Mouse (Mus musculus) heart, postnatal 0 days (tissue): ENCODE measurements around the gene Lingo2. TPM values are rescaled to one million over a fixed set of nuclear protein-coding genes. Genes with fewer than 3 reads are reported as not detected.

Experiments
- ATAC-seq: fragments of 200-750 bp; cut with Nextera tagmentation; 2 replicates; pipeline ENCODE4 v1.8.0; 2017; ENCODE audit warnings: low read depth, moderate number of reproducible peaks, moderate library complexity; ENCODE audit not compliant: insufficient read depth
- DNase-seq: peaks from one replicate; pipeline ENCODE4 v3.0.0-alpha.2; 2016; ENCODE audit warnings: low spot score
- H3K27ac ChIP-seq: fragments of 300-500 bp; sonication (generic); 2 replicates; pipeline ENCODE4 v1.5.1; 2014; ENCODE audit warnings: low read depth, mild to moderate bottlenecking
- H3K27me3 ChIP-seq: fragments of 300-500 bp; sonication (generic); 2 replicates; pipeline ENCODE4 v1.6.1; 2014; ENCODE audit warnings: low read length, mixed read lengths; ENCODE audit not compliant: control insufficient read depth, insufficient read depth
- H3K36me3 ChIP-seq: fragments of 300-500 bp; sonication (generic); replicated peaks from 2 replicates; pipeline ENCODE4 v1.6.1; 2014; ENCODE audit warnings: low read length, mixed read lengths; ENCODE audit not compliant: control insufficient read depth, insufficient read depth
- H3K4me1 ChIP-seq: fragments of 300-500 bp; sonication (generic); 2 replicates; pipeline ENCODE4 v1.6.1; 2014; ENCODE audit warnings: antibody characterized with exemption; ENCODE audit not compliant: control insufficient read depth, insufficient read depth
- H3K4me2 ChIP-seq: fragments of 300-500 bp; sonication (generic); 2 replicates; pipeline ENCODE4 v1.6.1; 2014; ENCODE audit warnings: low read depth, mild to moderate bottlenecking, low read length, moderate library complexity
- H3K4me3 ChIP-seq: fragments of 300-500 bp; sonication (generic); 2 replicates; pipeline ENCODE4 v1.5.1; 2014; ENCODE audit warnings: low read depth, low read length
- H3K9ac ChIP-seq: fragments of 300-500 bp; sonication (generic); replicated peaks from 2 replicates; pipeline ENCODE4 v1.6.1; 2014; ENCODE audit warnings: low read depth, low read length, mixed read lengths
- H3K9me3 ChIP-seq: fragments of 300-500 bp; sonication (generic); replicated peaks from 2 replicates; pipeline ENCODE4 v1.6.1; 2016; ENCODE audit warnings: low read length; ENCODE audit not compliant: control insufficient read depth
- CTCF ChIP-seq: IDR thresholded peaks from 2 replicates; pipeline ENCODE4 v1.5.1; 2016; ENCODE audit warnings: antibody characterized with exemption, control low read depth, low read depth
- EP300 ChIP-seq: IDR thresholded peaks from 2 replicates; pipeline ENCODE4 v1.6.1; 2016; ENCODE audit warnings: antibody characterized with exemption, low read depth
- WGBS: fragments of 180-500 bp; shearing (Covaris S2); extraction: QIAGEN DNeasy Blood & Tissue Kit; methylation state at CpG from one replicate; pipeline ENCODE4 v1.1.7; 2014; 5-methylcytosine and 5-hydroxymethylcytosine counted together
- polyA plus RNA-seq: library from polyadenylated mRNA; unstranded; fragments of >200 nt; fragmentation: Nextera tagmentation; extraction: Ambion mirVana; gene quantifications from 2 replicates; pipeline ENCODE4 v1.2.1, GENCODE M21; 2015
- total RNA-seq: library from RNA; depleted of rRNA; stranded (reverse); fragments of >200 nt; gene quantifications from 2 replicates; pipeline ENCODE4 v1.2.3, GENCODE M21; 2014; ENCODE audit warnings: low replicate concordance

Lingo2 gene
- total and polyA plus RNA-seq, 2 experiments from 2014 or later = 0.12 TPM; not detected in 1

DNA sequence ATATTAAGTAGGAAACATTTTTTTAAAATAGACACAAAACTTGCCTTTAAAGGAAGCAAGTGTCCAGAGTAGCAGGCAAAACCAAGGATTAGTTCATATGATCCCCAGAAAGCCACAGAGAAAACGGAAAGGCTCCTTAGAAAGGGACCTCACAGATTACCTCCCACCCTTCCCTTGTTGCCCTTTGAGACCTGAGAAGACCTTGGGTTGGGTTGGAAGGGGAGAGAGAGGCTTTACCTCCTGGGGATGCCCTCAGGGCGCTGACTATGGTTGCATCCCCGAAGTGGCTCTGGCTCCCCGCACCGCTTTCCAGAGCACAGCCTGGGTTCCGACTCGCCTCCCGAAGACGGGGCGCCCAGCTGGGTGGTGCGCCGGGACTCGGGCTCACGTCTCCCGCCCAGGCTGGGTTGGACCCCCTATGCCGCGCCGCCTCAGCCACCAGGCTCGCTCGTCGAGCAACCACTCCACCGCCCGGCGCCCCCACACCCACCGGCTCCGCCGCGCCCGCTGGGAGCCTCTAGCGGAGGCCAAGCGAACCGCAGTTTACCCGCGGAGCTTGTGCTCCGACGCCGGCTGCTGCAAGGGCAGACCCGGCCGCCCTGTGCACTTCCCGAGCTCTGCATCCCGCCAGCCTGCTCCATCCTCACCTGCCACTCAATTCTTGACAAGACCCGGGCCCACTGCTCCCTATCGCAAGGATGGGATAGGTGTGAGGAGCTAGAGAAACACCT is 1.4 kb downstream of the Lingo2 start:
- peaks cover 56% of the 10 kb centered on the region for H3K27me3 ChIP-seq
- no peaks in the 10 kb centered on the region for H3K4me1 ChIP-seq
- H3K4me3 ChIP-seq = peak overlapping the region; percentile 52
- TF ChIP-seq EP300 (no peak), CTCF (peak; percentile 49)
- ATAC-seq (peak; percentile 72), DNase-seq (peak; percentile 11)
- H3K27ac ChIP-seq = no peak overlapping the region
- H3K36me3 ChIP-seq = no peaks in the 10 kb centered on the region
- no peaks in the 10 kb centered on the region for H3K9me3 ChIP-seq
- 1% methylated on average over 38 of the region's 43 CpGs for WGBS
- H3K9ac ChIP-seq = no peak overlapping the region
- H3K4me2 ChIP-seq = peak overlapping the region; percentile 86

GRCm38 (mm10) chr4:36890810-36891209 is 60.7 kb downstream of the Lingo2 start:
- Histone ChIP-seq H3K9me3 (no peaks in the 10 kb centered on the region), H3K9ac (no peak overlapping the region), H3K36me3 (no peaks in the 10 kb centered on the region), H3K4me2 (no peak overlapping the region), H3K4me1 (no peaks in the 10 kb centered on the region), H3K27ac (no peak overlapping the region), H3K27me3 (no peaks in the 10 kb centered on the region), H3K4me3 (no peak overlapping the region)
- ATAC-seq = no peak
- no peak for DNase-seq
- WGBS = 69% methylated on average over 1 of the region's 1 CpGs
- TF ChIP-seq EP300 = no peak
- TF ChIP-seq CTCF = no peak

- H3K4me1 ChIP-seq = no peaks in the 10 kb centered on the region
- no peak overlapping the region for H3K4me2 ChIP-seq
- H3K9ac ChIP-seq = no peak overlapping the region
- 70% methylated on average over 3 of the region's 3 CpGs for WGBS
- DNase-seq (no peak), ATAC-seq (no peak)
- H3K27ac ChIP-seq = no peak overlapping the region
- no peaks in the 10 kb centered on the region for H3K27me3 ChIP-seq
- no peak for TF ChIP-seq EP300
- no peak for TF ChIP-seq CTCF
- no peaks in the 10 kb centered on the region for H3K9me3 ChIP-seq
- no peak overlapping the region for H3K4me3 ChIP-seq
- H3K36me3 ChIP-seq = no peaks in the 10 kb centered on the region
These were observed 61.2 kb downstream of the Lingo2 start for GRCm38 (mm10) chr4:36890365-36890764.

DNA sequence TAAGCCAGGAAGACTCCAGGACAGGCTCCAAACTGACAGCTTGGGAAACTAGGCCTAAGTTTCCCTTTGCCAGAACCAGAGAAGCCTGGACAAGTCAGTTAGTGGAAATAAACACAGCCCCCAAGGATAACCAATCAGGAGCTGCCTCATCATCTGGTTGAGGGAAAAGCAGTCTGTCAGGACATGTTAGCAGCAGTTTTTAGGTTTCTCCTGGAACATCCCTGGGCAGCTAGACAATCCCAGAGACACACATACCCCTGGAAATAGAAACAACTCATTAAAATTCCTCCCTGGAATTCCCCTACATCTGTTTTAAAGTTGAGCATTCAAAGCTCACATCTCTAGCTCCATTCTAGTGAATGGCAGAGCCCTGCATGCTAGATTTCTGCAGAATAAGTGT is 76.8 kb downstream of the Lingo2 start:
- H3K4me3 ChIP-seq = no peak overlapping the region
- no peaks in the 10 kb centered on the region for H3K9me3 ChIP-seq
- ATAC-seq (no peak), DNase-seq (no peak)
- H3K27ac ChIP-seq = no peak overlapping the region
- TF ChIP-seq EP300 = no peak
- TF ChIP-seq CTCF = no peak
- no peak overlapping the region for H3K9ac ChIP-seq
- H3K4me1 ChIP-seq = no peaks in the 10 kb centered on the region
- no peaks in the 10 kb centered on the region for H3K36me3 ChIP-seq
- H3K4me2 ChIP-seq = no peak overlapping the region
- H3K27me3 ChIP-seq = no peaks in the 10 kb centered on the region

GRCm38 (mm10) chr4:36824982-36825381 is 126.6 kb downstream of the Lingo2 start:
- TF ChIP-seq EP300 = no peak
- TF ChIP-seq CTCF = no peak
- Histone ChIP-seq H3K36me3 (no peaks in the 10 kb centered on the region), H3K9me3 (no peaks in the 10 kb centered on the region), H3K27ac (no peak overlapping the region), H3K4me2 (no peak overlapping the region), H3K4me3 (no peak overlapping the region), H3K27me3 (no peaks in the 10 kb centered on the region), H3K4me1 (no peaks in the 10 kb centered on the region), H3K9ac (no peak overlapping the region)
- ATAC-seq (no peak), DNase-seq (no peak)

DNA sequence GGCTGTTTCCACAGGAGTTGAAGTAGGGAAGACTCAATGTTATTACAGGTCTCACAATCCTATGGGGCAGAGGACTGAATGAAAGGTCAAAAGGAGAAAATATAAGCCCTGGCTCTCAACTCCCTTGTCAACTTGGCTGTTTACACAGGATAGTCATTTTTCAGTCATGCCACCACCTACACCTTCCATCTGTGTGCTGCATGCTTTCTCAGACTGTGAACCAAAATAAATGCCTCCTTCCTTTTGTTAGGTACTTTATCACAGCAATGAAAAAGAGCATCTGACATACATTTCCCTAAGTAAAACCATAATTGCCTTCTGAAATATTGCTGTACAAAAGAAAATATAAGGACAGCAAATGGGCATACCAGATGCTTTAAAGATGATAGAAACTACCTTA is 129.6 kb downstream of the Lingo2 start:
- DNase-seq = no peak
- Histone ChIP-seq H3K9ac (no peak overlapping the region), H3K9me3 (no peaks in the 10 kb centered on the region), H3K27ac (no peak overlapping the region), H3K4me2 (no peak overlapping the region), H3K27me3 (no peaks in the 10 kb centered on the region), H3K4me1 (no peaks in the 10 kb centered on the region), H3K4me3 (no peak overlapping the region), H3K36me3 (no peaks in the 10 kb centered on the region)
- no peak for ATAC-seq
- TF ChIP-seq CTCF = no peak
- no peak for TF ChIP-seq EP300
